Mouse (Mus musculus) spleen, postnatal 10 days (tissue): ENCODE measurements around the gene Dynlt1c.
"Not testable (repeated sequence)": the region's sequence is repeated elsewhere in the genome, so short reads cannot be mapped to it uniquely, and the experiment has no call there.

Source experiments
- DNase-seq, 2 experiments: peaks; one replicate each; pipeline ENCODE4 v3.0.0; 2021 to 2022; ENCODE audit warnings: low spot score in 2 of 2

Dynlt1c gene

GRCm38 (mm10) chr17:6601204-6601911 is at the start of gene Dynlt1c:
Dynlt1c (plus strand) TSS chr17:6601671.
- peak; percentile 49 to 73 for DNase-seq

DNA sequence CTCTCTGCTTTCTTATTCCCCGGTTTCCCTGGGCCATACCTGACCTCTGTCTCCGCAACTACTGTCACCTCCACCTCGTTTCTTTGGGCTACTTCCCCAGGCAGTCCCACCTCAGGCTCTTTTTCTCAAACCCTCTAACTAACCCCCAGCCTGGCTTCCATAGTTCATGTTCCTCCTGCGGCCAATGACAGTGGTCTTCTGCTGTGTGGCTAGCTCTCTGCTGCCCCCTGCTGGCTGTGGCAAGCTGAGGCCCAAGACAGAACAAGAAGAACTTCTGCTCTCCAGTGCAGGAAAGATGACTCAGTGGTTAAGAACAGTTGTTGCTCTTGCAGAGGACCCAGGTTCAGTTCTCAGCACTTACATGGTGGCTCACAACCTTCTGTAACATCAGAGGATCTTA is 47.7 kb upstream of the Dynlt1c start:
- DNase-seq, result not testable (repeated sequence)

DNA sequence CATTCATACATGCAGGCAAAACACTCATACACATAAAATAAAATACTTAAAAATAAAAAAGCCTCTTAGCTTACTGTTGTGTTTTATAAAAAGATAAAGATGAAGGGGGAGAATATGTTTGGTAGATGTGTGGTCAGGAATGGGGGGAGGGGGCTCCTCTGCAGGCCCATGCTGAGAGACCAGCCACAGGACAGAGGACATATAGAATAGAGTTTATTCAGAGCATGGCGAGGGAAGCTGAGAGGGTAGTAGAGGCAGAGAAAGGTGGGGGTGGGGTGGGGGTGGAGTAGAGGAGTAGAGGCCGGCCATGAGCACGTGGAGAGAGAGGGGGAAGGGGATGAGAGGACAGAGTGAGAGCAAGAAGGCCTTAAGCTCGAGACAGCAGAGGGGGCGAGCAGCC is 47.2 kb upstream of the Dynlt1c start:
- not testable (repeated sequence) for DNase-seq

- DNase-seq, result not testable (repeated sequence)
Observed at GRCm38 (mm10) chr17:6559447-6560133, 41.9 kb upstream of the Dynlt1c start.

DNA sequence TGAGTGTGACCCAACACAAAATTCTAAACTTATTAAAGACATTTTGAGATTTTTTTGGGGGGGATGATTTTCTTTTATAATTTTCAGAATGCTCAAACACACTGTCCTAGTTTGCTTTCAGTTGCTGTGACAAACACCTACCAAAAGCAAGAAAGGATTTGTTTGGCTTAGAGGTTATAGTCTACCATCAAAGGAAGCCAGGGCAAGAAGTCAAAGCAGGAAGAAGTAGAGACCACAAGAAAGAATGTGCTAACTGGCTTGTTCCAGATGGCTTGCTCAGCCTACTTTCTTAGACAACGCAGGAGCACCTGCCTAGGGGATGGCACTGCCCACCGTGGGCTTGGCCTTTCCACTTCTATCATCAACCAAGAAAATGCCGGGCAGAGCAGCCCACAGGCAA is 36.6 kb upstream of the Dynlt1c start:
- DNase-seq, result not testable (repeated sequence)

- DNase-seq, result not testable (repeated sequence)
Observed at GRCm38 (mm10) chr17:6567908-6568307, 33.6 kb upstream of the Dynlt1c start.

- not testable (repeated sequence) for DNase-seq
Observed at GRCm38 (mm10) chr17:6571296-6571695, 30.2 kb upstream of the Dynlt1c start.

- DNase-seq, result not testable (repeated sequence)
Observed at GRCm38 (mm10) chr17:6572202-6572601, 29.3 kb upstream of the Dynlt1c start.

DNA sequence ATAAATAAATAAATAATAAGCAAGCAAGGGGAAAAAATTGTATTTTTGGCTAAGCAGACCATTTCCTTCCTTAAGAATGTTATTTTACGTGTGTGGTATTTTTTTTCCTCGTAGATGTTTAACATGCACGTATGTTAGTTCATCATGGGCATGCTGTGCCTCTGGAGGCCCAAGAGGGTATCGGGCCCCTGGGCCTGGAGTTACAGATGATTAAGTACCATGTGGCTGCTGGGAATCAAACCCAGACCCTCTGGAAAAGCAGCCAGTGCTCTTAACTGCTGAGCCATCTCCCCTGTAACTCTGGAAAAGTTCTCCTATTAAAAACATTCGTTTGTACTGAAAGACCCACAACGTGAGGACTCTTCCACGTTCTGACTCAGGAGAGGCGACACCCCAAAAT is 26.1 kb upstream of the Dynlt1c start:
- not testable (repeated sequence) for DNase-seq

GRCm38 (mm10) chr17:6588672-6589071 is 12.8 kb upstream of the Dynlt1c start:
- not testable (repeated sequence) for DNase-seq

DNA sequence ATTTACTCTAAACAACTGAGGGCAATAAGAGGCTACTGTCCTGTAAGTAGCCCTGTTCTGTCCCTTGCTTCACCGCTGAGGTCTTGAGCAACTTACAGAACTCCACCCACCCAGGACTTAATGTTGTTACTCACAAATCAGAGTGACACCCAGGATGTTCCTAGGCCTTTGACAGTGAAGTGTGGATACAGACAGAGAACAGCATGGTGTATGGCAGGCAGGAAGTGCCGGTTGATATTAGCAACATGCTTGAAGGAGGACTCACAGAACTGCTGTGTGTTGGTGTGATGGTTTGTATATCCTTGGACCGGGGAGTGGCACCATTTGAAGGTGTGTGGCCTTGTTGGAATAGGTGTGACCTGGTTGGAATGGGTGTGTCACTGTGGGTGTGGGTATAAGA is 9.4 kb upstream of the Dynlt1c start:
- DNase-seq, result not testable (repeated sequence)

GRCm38 (mm10) chr17:6593896-6594295 is 7.6 kb upstream of the Dynlt1c start:
- not testable (repeated sequence) for DNase-seq

DNA sequence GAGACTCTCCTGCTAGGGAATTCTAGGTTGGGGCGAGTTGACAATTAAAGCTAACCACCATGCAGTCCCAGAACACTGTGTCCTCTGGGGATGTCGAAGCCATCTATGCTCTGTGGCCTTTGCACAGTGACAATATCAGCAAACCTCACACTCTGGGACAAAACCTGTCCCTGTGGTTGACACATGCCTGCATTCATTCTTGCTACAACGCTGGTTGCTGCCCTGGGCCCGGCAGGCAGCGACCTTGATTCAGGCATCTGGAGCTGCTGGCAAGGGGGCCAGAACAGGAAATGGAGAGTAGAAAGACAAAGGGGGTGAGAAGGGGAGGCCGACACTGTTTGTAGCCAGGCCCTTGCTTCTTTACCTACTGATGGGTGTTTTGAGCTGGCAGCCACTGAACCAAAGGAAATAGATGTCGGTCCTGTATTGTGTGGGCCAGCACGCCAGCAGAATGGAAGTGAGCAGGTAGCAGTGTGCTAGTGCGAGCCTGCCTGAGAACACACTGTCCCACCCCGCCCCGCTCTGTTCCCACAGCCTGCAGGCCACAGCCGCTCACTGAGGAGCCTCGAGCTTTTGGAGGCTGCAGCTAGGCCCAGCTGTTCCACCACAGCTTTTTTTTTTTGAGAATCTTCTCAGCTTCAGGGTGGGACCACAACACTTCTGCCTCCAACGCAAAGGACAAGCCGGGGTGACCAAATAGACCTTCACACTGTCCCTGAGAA is 5.5 kb upstream of the Dynlt1c start:
- DNase-seq, result not testable (repeated sequence)

GRCm38 (mm10) chr17:6598356-6598755 is 3.1 kb upstream of the Dynlt1c start:
- DNase-seq, result not testable (repeated sequence)

- DNase-seq, result not testable (repeated sequence)
Observed at GRCm38 (mm10) chr17:6600216-6600911, 1.1 kb upstream of the Dynlt1c start.

DNA sequence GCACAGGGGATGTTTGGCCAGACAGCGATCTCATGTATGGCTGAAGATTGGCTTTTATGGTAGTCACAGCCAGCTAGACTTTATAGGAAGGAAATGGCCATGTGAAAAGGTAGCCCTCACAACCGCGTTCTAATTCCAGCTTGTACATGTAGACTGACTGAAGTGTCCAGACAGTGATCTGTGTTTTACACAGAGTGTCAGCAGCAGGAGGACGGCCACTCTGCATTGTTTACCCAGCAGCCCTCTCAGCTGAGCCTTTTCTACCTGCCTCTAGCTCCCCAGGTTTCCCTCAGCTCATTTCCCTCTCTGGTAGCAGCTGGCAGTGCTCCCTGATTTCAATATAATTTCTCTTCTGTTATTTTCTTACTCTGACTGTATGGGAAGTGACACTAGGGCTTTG is 734 bp downstream of the Dynlt1c start:
- not testable (repeated sequence) for DNase-seq

GRCm38 (mm10) chr17:6605347-6605746 is 3.9 kb downstream of the Dynlt1c start:
- DNase-seq, result not testable (repeated sequence)

DNA sequence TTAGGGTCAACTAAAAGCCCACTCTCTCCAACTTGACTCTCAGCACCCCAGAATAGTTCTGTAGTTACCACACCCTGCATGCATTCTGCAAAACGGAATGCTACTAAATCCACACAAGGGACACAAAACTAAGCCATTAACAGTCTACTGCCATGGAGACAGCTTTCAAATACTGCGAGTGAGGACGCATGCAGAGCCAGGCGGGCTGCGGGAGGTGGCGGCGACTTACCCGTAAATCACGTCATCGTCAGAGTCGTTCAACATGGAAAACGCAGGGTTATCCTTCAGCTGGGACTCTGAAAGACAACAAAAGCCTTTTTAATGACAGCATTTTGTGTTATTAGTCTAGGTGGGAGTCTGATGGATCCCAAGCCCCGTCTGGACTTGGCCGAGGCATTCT is 12.1 kb downstream of the Dynlt1c start:
- DNase-seq, result not testable (repeated sequence)

DNA sequence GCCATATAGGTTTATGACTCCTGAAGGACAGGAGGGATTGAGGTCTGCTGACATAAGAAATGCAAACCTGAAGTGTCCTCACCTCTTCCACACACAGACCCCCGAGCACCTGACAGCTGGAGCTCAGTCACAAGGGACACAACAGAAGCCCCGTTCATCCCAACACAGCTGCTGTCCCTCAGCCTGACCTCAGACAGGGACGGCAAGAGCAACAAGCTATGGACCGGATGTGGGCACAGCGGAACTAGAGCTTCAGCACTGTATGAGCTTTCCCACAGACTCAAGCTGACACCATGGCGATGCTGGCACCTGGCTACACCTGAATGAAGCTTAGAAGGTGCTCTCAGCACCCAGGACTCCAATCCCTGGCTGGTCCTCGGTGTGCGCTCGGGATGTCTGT is 12.8 kb downstream of the Dynlt1c start:
- DNase-seq, result not testable (repeated sequence)

DNA sequence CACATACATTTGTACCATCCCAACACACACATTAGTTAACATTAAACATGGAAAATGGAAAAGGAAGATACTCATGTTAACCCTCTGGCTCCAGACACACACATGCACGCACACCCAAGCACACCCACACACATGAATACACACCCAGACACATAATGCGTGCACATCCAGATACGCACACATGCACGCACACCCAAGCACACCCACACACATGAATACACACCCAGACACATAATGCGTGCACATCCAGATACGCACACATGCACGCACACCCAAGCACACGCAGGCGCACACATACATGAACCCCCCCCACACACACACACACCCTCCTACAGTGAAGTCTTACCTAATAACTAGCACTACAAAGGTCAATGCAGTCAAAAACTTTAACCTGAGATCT is 15.3 kb downstream of the Dynlt1c start:
- DNase-seq, result not testable (repeated sequence)

DNA sequence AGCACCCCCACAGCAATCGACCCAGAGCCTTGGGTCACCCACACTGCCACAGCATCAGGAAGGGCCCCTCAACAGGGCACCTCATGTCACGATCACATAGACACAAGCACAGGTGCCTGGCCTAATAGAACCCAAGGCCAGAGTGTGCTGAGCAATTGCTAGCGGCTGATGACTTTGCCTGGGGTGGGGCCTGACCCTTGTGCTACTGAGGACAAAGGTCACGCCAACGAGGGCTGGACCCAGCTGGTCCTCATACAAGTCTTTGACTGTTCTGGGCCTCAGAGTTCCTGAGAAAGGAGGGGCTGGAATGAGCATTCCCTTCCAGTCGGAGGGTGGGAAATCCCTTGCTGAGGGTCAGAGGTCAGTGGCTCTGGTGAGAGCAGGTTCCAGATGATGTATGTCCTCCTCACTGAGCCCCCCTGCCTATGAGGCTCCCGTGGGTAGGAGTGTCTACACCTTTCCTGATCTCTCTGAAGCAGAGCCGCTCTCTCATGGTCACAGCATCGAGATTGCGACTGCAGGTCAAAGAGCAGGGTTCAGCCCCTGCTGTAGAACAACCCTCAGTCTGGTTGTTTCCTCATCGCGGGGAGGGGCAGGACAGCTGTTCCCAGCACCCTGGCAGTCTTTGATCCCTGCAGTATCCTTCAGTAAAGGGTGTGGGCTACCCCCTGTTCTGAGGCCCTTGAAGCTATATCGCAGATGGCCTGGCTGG is 16.4 kb downstream of the Dynlt1c start:
- not testable (repeated sequence) for DNase-seq
